8 mouse cellular contexts compared by ENCODE assay signal in genomic region chr4:36288813-36289700, GRCm38 (mm10).
DNase-seq lines count a peak whose midpoint lies in the region; ATAC-seq and TF ChIP-seq lines count a peak whose summit lies in the region.

No protein-coding gene starts in this region.

- peak overlapping the region; percentile 39 for H3K4me2 ChIP-seq in intestine, embryonic 14.5 days (ENCODE audit: low read length)

- no peaks in the 10 kb centered on the region for H3K4me1 ChIP-seq in intestine, embryonic 14.5 days (replicated peaks; ENCODE audit: control insufficient read depth, insufficient read depth, low read length)

- intact Hi-C loops in gastrocnemius, adult 2 months (cut with DNase I), result no loop called here
- intact Hi-C loops in left cerebral cortex, adult 2 months (cut with DNase I), result no loop called here

- WGBS in intestine, embryonic 14.5 days, result 9% methylated on average over 17 of the region's 17 CpGs

- DNase-seq in adrenal gland, adult 8-10 months, result peak; percentile 35
- peak; percentile 25 to 70 for DNase-seq in cerebellum, postnatal 4 days (ENCODE audit: low spot score in 2 of 2)
- DNase-seq in gastrocnemius, adult 2 months, result peak; percentile 32
- DNase-seq in intestine, embryonic 14.5 days (ENCODE audit: low spot score), result peak; percentile 68
- peak; percentile 59 to 69 for DNase-seq in left cerebral cortex, adult 2 months (ENCODE audit: extremely low spot score in 1 of 2, low spot score in 2 of 2)
- peak; percentile 55 for DNase-seq in lung, postnatal 25 days (ENCODE audit: low spot score)
- DNase-seq in retina, postnatal 1 day, result peak; percentile 87
- no peak for DNase-seq in urinary bladder, postnatal 25 days (ENCODE audit: low spot score)

- H3K36me3 ChIP-seq in intestine, embryonic 14.5 days (ENCODE audit: control insufficient read depth, insufficient read depth, low read length), result no peaks in the 10 kb centered on the region

- peak; percentile 55 for TF ChIP-seq CTCF in gastrocnemius, adult 2 months (IDR thresholded peaks at IDR 0.05)
- peak; percentile 70 for TF ChIP-seq CTCF in left cerebral cortex, adult 2 months (IDR thresholded peaks at IDR 0.05)

- H3K27me3 ChIP-seq in intestine, embryonic 14.5 days (replicated peaks; ENCODE audit: control insufficient read depth, insufficient read depth, low read length), result no peaks in the 10 kb centered on the region

- no peak; the same call in 1 of the 2 replicates for ATAC-seq in intestine, embryonic 14.5 days (replicated peaks; ENCODE audit: low FRiP score, low TSS enrichment, low read depth)

- H3K27ac ChIP-seq in gastrocnemius, adult 2 months, result peak overlapping the region; percentile 66
- no peak overlapping the region; the same call in 1 of the 2 replicates for H3K27ac ChIP-seq in intestine, embryonic 14.5 days (ENCODE audit: low read depth)
- H3K27ac ChIP-seq in left cerebral cortex, adult 2 months, result peak overlapping the region; percentile 29; the same call in 1 of the 2 replicates

- no peaks in the 10 kb centered on the region for H3K9me3 ChIP-seq in intestine, embryonic 14.5 days (ENCODE audit: control insufficient read depth, low read length)

- H3K4me3 ChIP-seq in gastrocnemius, adult 2 months, result peak overlapping the region; percentile 54
- peak overlapping the region; percentile 18 for H3K4me3 ChIP-seq in intestine, embryonic 14.5 days (ENCODE audit: low read depth, low read length)
- peak overlapping the region; percentile 30 for H3K4me3 ChIP-seq in left cerebral cortex, adult 2 months

- H3K9ac ChIP-seq in intestine, embryonic 14.5 days (ENCODE audit: low read length), result no peak overlapping the region
